Mouse (Mus musculus) bone marrow macrophage, adult 2 months (primary cell): Measurements from ENCODE around the gene Zfp408.

Source experiments
- CTCF ChIP-seq: IDR thresholded peaks from 2 replicates; pipeline ENCODE4 v1.5.1; 2012; ENCODE audit warnings: low read depth, mild to moderate bottlenecking, low read length, moderate library complexity
- POLR2A ChIP-seq: IDR thresholded peaks from 2 replicates; pipeline ENCODE4 v1.6.1; 2012; ENCODE audit warnings: mild to moderate bottlenecking, low read depth, low read length, borderline replicate concordance

GRCm38 (mm10) chr2:91632316-91632715 is 17.3 kb downstream of the Zfp408 start:
- TF ChIP-seq CTCF, result no peak
- TF ChIP-seq POLR2A, result no peak
